Mouse (Mus musculus) liver, embryonic 16.5 days (tissue): ENCODE results near the gene Nkx2-5. TPM values are rescaled to one million over a fixed set of nuclear protein-coding genes. Genes with fewer than 3 reads are reported as not detected.

Source experiments
- ATAC-seq: fragments of 200-750 bp; cut with Nextera tagmentation; 2 replicates; pipeline ENCODE4 v1.8.0; 2017; ENCODE audit warnings: low read depth, mild to moderate bottlenecking, moderate number of reproducible peaks, moderate library complexity
- H3K27ac ChIP-seq: fragments of 300-500 bp; sonication (generic); 2 replicates; pipeline ENCODE4 v1.5.1; 2014; ENCODE audit warnings: mild to moderate bottlenecking, low read length
- H3K27me3 ChIP-seq: fragments of 300-500 bp; sonication (generic); 2 replicates; pipeline ENCODE4 v1.6.1; 2014; ENCODE audit warnings: low read depth, low read length, mixed read lengths; ENCODE audit not compliant: control insufficient read depth, insufficient read depth
- H3K36me3 ChIP-seq: fragments of 300-500 bp; sonication (generic); 2 replicates; pipeline ENCODE4 v1.6.1; 2014; ENCODE audit warnings: mild to moderate bottlenecking; ENCODE audit not compliant: control insufficient read depth, insufficient read depth
- H3K4me1 ChIP-seq: fragments of 300-500 bp; sonication (generic); 2 replicates; pipeline ENCODE4 v1.6.1; 2014; ENCODE audit warnings: low read depth, low read length, mixed read lengths; ENCODE audit not compliant: control insufficient read depth
- H3K4me2 ChIP-seq: fragments of 300-500 bp; sonication (generic); 2 replicates; pipeline ENCODE4 v1.6.1; 2014; ENCODE audit warnings: low read depth, low read length, mixed read lengths
- H3K4me3 ChIP-seq: fragments of 300-500 bp; sonication (generic); 2 replicates; pipeline ENCODE4 v1.5.1; 2014; ENCODE audit warnings: low read depth, mild to moderate bottlenecking, low read length
- H3K9ac ChIP-seq: fragments of 300-500 bp; sonication (generic); 2 replicates; pipeline ENCODE4 v1.6.1; 2014; ENCODE audit warnings: low read depth, low read length
- H3K9me3 ChIP-seq: fragments of 300-500 bp; sonication (generic); replicated peaks from 2 replicates; pipeline ENCODE4 v1.6.1; 2016; ENCODE audit warnings: low read length; ENCODE audit not compliant: control insufficient read depth
- WGBS: fragments of 180-500 bp; shearing (Covaris S2); extraction: QIAGEN DNeasy Blood & Tissue Kit; methylation state at CpG from one replicate; pipeline ENCODE4 v1.1.7; 2014; ENCODE audit not compliant: insufficient replicate concordance; 5-methylcytosine and 5-hydroxymethylcytosine counted together
- polyA plus RNA-seq: library from polyadenylated mRNA; unstranded; fragments of >200 nt; fragmentation: Nextera tagmentation; extraction: Ambion mirVana; gene quantifications from 2 replicates; pipeline ENCODE4 v1.2.1, GENCODE M21; 2015

Gene Nkx2-5
- polyA plus RNA-seq, 1 experiment from 2014 or later, result not detected

- H3K9me3 ChIP-seq, result no peaks in the 10 kb centered on the region; the same call in 1 of the 2 replicates
- H3K27me3 ChIP-seq, result peaks cover 21% of the 10 kb centered on the region
- no peaks in the 10 kb centered on the region for H3K4me1 ChIP-seq
- WGBS, result 41% methylated on average over 4 of the region's 4 CpGs
- H3K4me3 ChIP-seq, result no peak overlapping the region
- no peaks in the 10 kb centered on the region for H3K36me3 ChIP-seq
- ATAC-seq, result no peak
- no peak overlapping the region for H3K27ac ChIP-seq
- H3K4me2 ChIP-seq, result no peak overlapping the region
- H3K9ac ChIP-seq, result no peak overlapping the region
These were observed 17.0 kb upstream of the Nkx2-5 start for GRCm38 (mm10) chr17:26861793-26862192.

DNA sequence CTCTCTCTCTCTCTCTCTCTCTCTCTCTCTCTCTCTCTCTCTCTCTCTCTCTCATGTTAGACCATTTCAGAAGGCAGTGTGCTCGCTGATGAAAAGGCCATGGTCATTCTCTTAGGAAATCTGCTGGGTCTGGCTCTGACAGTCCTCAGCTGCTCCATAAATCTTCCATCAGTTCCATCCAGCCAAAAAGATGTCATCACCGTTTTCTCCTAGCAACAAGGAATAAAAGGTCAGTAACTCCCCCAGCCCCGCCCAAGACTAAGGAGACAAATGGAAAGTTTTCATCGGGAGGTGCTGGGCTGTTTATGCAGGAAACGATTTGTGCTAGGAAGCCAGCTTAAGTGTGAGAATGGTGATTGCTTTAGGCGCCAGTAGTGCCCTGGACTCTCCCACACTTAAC lies 16.6 kb upstream of the Nkx2-5 start:
- no peak overlapping the region for H3K4me3 ChIP-seq
- no peaks in the 10 kb centered on the region for H3K4me1 ChIP-seq
- H3K27me3 ChIP-seq, result peaks cover 25% of the 10 kb centered on the region
- no peak for ATAC-seq
- 10% methylated on average over 6 of the region's 6 CpGs for WGBS
- no peak overlapping the region for H3K27ac ChIP-seq
- no peak overlapping the region for H3K9ac ChIP-seq
- H3K36me3 ChIP-seq, result no peaks in the 10 kb centered on the region
- no peaks in the 10 kb centered on the region; the same call in 1 of the 2 replicates for H3K9me3 ChIP-seq
- H3K4me2 ChIP-seq, result no peak overlapping the region

DNA sequence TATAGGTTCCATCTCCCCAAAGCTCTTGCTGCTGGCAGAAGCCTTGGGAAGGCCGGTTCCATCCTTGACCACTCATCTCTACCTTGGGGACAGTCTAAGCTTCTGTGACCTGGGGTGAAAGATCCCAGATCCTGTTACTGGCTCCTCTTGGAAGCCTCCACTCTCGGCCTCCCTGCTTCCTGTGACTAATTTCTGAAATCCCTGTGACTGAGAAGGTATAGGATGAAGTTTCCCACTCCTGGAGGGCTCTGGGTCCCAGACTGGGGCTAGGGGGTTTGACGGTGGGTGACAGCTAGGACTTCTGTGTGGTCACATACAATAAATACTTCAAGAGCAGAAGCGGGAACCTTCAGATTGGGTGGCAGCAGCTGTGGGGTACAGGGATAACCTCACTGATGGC lies 16.1 kb upstream of the Nkx2-5 start:
- peaks cover 30% of the 10 kb centered on the region for H3K27me3 ChIP-seq
- H3K9me3 ChIP-seq, result no peaks in the 10 kb centered on the region; the same call in 1 of the 2 replicates
- no peaks in the 10 kb centered on the region for H3K4me1 ChIP-seq
- no peak for ATAC-seq
- H3K27ac ChIP-seq, result no peak overlapping the region
- no peak overlapping the region for H3K4me3 ChIP-seq
- no peaks in the 10 kb centered on the region for H3K36me3 ChIP-seq
- no peak overlapping the region for H3K4me2 ChIP-seq
- H3K9ac ChIP-seq, result no peak overlapping the region
- WGBS, result 24% methylated on average over 4 of the region's 4 CpGs

- no peak overlapping the region for H3K4me3 ChIP-seq
- H3K4me1 ChIP-seq, result no peaks in the 10 kb centered on the region; the same call in 1 of the 2 replicates
- no peak overlapping the region for H3K4me2 ChIP-seq
- no peak overlapping the region for H3K9ac ChIP-seq
- WGBS, result 7% methylated on average over 4 of the region's 4 CpGs
- no peak for ATAC-seq
- no peaks in the 10 kb centered on the region for H3K9me3 ChIP-seq
- H3K27me3 ChIP-seq, result peaks cover 84% of the 10 kb centered on the region
- H3K27ac ChIP-seq, result no peak overlapping the region
- H3K36me3 ChIP-seq, result no peaks in the 10 kb centered on the region
These were observed 7.5 kb upstream of the Nkx2-5 start for GRCm38 (mm10) chr17:26852262-26852661.

DNA sequence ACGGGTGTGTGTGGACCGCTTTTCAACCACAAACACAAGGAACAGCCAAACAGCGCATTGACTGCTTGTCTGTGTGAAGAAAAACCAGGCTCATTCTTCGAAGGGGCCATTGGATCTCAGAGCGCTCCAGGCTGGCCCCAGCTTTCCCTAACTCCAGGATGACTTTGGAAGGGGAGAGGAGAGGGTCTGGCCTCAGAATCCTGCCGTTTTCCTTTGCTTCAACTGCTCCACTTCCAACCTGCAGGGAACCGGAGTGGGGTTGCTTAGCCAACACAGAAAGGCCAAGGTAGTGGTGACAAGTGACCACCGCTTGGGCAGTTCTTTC lies 6.3 kb upstream of the Nkx2-5 start:
- no peaks in the 10 kb centered on the region for H3K36me3 ChIP-seq
- no peak overlapping the region for H3K4me3 ChIP-seq
- H3K9me3 ChIP-seq, result no peaks in the 10 kb centered on the region
- H3K9ac ChIP-seq, result no peak overlapping the region
- peaks cover 80% of the 10 kb centered on the region for H3K27me3 ChIP-seq
- WGBS, result 11% methylated on average over 8 of the region's 8 CpGs
- no peak overlapping the region for H3K4me2 ChIP-seq
- no peak for ATAC-seq
- no peaks in the 10 kb centered on the region; the same call in 1 of the 2 replicates for H3K4me1 ChIP-seq
- H3K27ac ChIP-seq, result no peak overlapping the region

GRCm38 (mm10) chr17:26850358-26851135 lies 5.7 kb upstream of the Nkx2-5 start:
- no peak overlapping the region for H3K27ac ChIP-seq
- no peaks in the 10 kb centered on the region; the same call in 1 of the 2 replicates for H3K4me1 ChIP-seq
- peak overlapping the region; percentile 38 for H3K4me3 ChIP-seq
- no peaks in the 10 kb centered on the region for H3K9me3 ChIP-seq
- WGBS, result under 1% methylated on average over 48 of the region's 48 CpGs
- ATAC-seq, result no peak
- no peaks in the 10 kb centered on the region for H3K36me3 ChIP-seq
- peaks cover 79% of the 10 kb centered on the region for H3K27me3 ChIP-seq
- H3K9ac ChIP-seq, result no peak overlapping the region
- peak overlapping the region; percentile 45 for H3K4me2 ChIP-seq

DNA sequence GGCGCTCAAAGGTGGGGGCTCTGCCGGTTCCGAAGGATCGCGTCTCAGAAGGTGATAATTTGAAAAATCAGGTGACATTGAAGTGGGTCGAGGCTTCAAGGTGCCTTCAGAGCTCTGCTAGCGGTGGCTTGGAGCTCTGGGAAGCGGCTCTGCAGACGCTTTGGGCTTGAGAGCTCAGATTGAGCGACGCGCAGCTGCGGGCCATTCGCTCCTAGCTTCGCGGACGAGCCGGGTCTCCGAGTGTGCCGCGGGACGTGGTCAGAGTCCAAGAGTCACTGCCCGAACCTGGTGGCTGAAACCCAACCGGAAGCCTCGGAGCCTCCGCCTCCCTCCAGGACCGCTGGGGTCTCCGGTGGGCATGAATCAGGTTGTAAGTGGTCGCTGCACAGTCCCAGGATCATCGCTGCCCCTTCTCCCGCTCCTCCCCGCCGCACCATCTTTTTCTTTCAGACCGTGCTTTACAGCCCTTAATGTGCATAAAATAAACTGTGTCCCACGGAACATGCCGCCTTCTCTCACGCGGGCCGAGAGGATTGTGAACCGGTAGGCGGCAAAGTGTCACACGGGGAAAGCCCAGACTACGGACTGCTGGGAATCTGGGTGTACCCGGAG lies 5.0 kb upstream of the Nkx2-5 start:
- Histone ChIP-seq H3K4me1 (no peaks in the 10 kb centered on the region; the same call in 1 of the 2 replicates), H3K9me3 (no peaks in the 10 kb centered on the region), H3K27me3 (peaks cover 83% of the 10 kb centered on the region), H3K36me3 (no peaks in the 10 kb centered on the region), H3K9ac (no peak overlapping the region), H3K4me2 (peak overlapping the region; percentile 45), H3K4me3 (peak overlapping the region; percentile 38), H3K27ac (no peak overlapping the region)
- ATAC-seq, result no peak
- 1% methylated on average over 44 of the region's 44 CpGs for WGBS

- H3K4me2 ChIP-seq, result peak overlapping the region; percentile 45
- no peak overlapping the region for H3K9ac ChIP-seq
- H3K4me1 ChIP-seq, result no peaks in the 10 kb centered on the region; the same call in 1 of the 2 replicates
- WGBS, result 4% methylated on average over 19 of the region's 19 CpGs
- H3K36me3 ChIP-seq, result no peaks in the 10 kb centered on the region
- no peak for ATAC-seq
- H3K27ac ChIP-seq, result no peak overlapping the region
- peaks cover 83% of the 10 kb centered on the region for H3K27me3 ChIP-seq
- no peaks in the 10 kb centered on the region for H3K9me3 ChIP-seq
- 0 out of 2 replicates have a peak overlapping the region, but pooled peaks have one; percentile 13 for H3K4me3 ChIP-seq
These were observed 4.4 kb upstream of the Nkx2-5 start for GRCm38 (mm10) chr17:26849106-26849745.

DNA sequence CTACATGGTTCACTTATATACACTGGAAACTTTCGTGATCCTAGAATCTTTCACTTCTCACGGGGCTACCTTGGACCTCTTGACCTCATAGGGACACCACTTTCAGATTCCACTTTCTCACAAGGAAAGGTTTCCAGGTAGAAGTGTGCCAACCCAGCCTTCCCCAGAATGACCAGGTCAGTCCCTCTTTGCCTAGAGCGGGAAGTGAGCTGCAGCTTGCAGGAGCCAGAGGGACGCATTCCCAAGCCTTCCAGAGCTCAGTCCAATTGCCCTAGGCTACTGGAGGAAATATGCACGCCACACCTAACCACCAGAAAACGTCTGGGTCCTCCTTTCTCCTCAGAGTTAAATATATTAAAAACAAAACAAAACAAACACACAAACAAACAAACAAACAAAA lies 3.4 kb upstream of the Nkx2-5 start:
- Histone ChIP-seq H3K4me2 (no peak overlapping the region), H3K4me3 (no peak overlapping the region), H3K4me1 (no peaks in the 10 kb centered on the region; the same call in 1 of the 2 replicates), H3K27me3 (peaks cover 85% of the 10 kb centered on the region), H3K36me3 (no peaks in the 10 kb centered on the region), H3K9ac (no peak overlapping the region), H3K27ac (no peak overlapping the region), H3K9me3 (no peaks in the 10 kb centered on the region)
- ATAC-seq, result no peak
- 2% methylated on average over 6 of the region's 6 CpGs for WGBS
